Mouse (Mus musculus) mature B cell (primary cell): ENCODE results near the gene Gapdhs.
"Not testable (repeated sequence)": the region's sequence is repeated elsewhere in the genome, so short reads cannot be mapped to it uniquely, and the experiment has no call there.

Experiments
- in situ Hi-C: fragments of 300-500 bp; cut with MboI; formaldehyde crosslinking; loops from 2 replicates; pipeline ENCODE4 v1.14.3; 2019

Gene Gapdhs

DNA sequence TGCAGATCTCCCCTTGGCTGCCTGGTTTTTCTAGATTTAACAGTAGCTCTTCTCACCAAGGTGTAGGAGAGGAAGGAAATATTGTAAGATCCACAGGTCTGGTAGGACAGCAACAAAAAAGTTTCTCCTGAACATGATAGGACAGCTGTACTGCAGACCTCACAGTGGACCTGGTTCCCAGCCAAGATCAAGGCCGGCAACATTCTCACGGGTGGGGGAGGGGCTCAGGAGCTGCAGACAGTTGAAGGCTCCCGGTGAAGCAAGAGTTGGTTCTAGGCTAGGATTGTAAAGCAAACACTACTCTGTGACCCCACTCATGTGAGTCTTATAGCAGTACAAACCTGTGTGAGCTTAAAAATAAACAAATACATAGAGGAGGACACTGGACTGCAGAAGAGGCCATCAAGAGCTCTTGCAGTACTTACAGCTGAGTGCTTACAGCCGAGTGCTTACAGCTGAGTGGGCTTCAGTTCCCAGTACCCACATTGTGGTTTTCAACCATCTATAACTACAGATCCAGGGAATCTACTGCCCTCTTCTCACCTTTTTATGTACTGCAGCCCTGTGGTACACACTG, 629 bp upstream of the Gapdhs start:
- in situ Hi-C loops, result no loop called here

DNA sequence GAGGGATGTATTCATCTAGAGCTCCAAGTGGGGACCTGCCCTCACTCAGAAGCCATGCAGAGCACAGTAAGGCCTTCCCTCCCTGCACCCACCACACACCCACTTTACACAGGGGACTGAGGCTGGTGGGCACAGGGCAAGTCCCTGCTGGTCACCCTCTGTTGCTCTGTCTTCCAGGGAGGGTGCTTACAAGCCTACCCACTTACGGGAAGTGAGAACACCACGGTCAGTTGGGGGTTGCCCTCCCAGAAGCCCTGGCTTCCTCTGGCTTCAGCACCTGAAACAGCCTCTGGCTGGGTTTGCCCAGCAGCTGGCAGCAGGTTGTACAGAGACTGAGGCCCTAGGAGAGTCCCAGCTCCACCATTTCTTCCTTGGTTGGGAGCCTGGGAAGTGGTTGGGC, 911 bp downstream of the Gapdhs start:
- in situ Hi-C loops, result not testable (repeated sequence)

DNA sequence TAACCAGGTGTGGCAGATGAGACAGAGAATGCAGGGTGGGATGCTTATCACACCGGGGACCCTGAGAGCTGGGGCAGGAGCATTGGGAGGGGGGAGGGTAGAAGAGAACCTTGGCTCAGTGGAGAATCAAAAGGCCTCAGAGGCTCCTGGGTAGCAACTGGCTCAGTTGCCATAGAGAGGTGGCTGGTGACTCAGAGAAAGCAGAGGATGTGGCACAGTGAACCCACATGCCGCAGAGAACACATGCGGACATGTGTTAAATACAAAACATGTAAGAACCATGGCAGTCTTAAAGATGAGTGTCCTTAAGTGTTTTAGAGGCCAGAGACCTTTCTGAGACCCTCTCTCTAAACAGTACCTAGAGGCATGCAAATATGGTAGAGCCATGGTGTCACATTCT, 7.3 kb downstream of the Gapdhs start:
- in situ Hi-C loops, result no loop called here

DNA sequence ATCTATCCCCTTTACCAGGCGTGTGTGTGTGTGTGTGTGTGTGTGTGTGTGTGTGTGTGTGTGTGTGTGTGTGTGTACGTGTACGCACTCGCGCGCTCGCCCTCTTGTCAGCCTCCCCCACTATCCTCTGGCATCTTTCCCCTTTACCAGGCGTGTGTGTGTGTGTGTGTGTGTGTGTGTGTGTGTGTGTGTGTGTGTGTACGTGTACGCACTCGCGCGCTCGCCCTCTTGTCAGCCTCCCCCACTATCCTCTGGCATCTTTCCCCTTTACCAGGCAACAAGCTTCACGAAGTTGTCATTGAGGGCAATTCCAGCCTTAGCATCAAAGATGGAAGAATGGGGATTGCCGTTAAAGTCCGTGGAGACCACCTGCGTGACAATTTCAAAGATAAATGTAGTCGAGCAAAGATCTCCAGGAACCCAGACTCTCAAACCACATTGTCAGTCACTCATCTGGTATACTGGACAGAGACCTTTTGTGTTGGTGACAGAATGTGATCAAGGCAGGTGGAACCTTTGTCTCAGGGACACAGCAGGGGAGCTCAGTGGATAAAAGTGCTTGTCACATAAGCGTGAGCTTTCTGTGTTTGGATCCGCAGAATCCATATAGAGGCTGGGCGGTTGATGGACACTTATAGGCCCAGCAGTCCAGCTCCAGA, 13.3 kb downstream of the Gapdhs start:
- in situ Hi-C loops, result not testable (repeated sequence)

DNA sequence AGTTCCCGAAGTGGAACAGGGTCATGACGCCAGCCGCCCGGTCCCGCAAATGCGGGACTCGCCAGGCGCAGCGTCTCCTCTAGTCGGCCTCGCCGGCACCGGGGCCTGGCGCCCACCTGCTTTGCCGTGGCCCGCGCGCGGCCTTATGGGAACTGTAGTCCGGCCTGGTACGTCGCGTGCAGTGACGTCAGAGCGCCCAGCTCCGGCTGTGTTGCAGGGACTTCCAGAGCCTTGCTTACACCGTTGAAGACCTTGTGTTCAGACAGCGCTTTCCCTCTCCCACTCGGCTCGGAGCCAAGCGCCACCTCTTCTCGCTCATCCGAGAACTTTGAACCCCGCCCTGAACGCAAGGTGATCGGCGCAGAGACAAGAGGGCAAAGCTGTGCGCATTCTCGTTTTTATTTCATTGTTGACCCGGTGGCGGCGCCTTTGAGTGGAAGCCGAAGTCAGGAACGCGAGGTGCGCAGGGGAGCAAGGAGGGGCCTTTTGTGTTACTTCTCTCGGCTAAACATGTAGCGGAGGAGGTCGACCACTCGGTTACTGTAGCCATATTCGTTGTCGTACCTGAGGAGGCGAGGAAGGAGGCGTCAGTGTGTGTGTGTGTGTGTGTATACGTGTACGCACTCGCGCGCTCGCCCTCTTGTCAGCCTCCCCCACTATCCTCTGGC, 14.0 kb downstream of the Gapdhs start, which contains the start of gene Tmem147:
Gene Tmem147 (minus strand): TSS at position 145 of the 668 bp plus-strand sequence.
- in situ Hi-C loops, result no loop called here

DNA sequence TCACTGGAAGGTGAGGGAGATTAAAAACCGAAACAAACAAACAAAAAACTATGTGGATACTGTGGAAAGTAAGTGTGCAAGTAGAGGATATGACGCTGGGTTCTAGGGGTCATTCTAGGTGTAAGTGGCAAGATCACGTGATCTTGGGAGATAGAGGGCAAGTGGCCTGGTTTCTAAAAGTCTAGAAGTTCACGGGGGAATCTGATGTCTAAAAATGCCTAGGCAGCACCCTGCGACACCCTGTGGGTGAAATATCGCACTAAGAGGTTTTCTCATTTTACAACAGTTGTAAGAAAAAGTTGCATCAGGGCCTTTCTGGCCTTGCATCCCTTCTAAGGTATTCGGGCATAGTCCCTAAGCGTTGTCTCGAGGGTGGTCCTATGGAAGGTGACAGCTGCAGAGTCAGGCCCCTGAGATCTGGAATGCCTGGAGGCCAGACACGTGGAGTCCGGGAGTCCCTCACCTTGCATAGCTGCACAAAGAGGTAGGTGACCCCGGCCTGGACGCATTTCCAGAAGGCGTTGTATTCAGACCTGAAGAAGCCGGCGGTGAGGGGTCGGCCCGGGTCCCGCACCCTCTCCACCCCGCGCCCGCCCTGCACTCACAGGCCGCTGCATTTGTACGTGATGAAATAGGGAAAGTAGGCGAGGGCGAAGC, 14.6 kb downstream of the Gapdhs start:
- in situ Hi-C loops, result no loop called here

DNA sequence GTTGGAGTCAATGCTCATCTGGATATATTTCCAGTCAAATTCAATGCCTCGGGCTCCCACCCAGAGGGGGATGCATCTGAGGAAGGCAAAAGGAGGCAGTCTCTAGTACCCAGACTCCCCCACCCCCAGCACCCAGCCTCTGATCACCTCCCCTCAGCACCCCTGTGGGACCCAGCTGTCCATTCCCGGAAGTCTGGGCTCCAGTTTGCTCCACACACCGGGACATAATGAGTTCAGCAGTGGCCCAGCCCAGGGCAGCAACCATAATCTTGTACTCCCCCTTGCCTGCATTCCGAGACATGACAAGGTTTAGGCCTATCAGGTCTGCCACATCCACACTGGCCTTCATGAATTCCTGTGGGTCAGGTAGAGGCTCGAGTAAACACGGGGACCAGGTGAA, 15.3 kb downstream of the Gapdhs start:
- in situ Hi-C loops, result no loop called here

DNA sequence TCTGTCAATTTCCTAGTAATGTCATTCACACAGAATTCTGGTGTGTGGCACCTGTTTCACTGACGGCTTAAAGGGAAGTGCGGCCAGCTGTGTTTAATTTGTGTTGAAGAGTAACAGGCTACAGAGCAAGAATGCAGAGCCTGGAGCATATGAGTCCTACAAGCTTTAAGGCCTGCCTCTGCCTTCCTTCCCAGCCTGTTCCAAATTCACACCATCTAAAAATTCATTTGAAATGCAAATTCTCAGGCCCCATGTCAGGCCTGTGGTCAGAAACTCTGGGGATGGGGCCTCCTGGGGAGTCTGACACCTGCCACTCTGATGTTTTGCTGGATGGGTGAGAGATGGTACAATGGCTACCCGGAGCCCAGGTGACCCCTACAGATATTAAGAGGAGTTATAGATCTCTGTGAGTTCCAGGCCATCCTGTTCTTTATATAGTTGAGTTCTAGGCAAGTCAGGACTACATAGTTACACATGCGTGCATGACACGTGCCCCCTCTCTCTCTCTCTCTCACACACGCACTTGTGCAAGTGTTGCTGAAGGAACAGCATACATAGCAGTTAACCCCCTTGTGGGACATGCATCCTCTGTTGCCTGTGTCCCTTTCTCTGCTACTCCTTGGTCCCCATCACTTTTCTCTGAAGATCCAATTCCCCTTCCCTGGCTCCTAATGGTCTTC, 20.1 kb downstream of the Gapdhs start:
- in situ Hi-C loops, result no loop called here

DNA sequence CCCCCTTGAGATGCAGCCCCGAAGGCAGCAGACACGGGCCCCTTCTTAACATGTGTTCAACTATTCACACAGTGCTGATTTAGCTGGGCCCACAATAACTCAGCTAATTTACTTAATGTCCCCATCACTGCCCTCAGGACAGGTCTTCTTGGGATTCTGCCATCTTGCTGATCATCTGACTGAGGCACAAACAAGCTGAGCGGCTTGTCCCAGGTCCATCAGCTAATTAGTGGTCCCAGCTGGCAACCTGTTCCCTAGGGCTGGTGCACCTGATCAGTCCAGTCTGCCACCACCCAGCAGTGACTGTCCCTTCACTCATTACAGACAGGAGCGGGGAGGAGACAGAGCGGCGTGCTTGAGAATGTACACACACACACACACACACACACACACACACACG, 22.2 kb downstream of the Gapdhs start:
- in situ Hi-C loops, result no loop called here

DNA sequence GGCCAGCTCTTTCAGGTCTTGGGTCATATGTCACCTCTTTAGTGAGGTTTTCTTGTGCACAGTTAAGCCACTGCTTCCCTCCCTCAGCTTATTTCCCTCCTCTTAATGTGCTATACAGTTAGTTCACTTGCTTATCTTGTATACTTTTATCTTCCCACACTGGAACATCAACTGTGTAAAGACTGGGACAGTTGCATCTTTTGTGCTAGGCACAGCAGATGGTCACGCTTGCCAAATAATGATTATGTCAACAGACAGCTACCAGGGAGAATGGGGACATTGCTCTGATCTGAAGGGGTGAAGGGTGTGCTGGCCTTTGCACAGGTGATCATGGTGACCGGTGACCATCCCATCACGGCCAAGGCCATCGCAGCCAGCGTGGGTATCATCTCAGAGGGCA, 23.8 kb downstream of the Gapdhs start:
- in situ Hi-C loops, result no loop called here

DNA sequence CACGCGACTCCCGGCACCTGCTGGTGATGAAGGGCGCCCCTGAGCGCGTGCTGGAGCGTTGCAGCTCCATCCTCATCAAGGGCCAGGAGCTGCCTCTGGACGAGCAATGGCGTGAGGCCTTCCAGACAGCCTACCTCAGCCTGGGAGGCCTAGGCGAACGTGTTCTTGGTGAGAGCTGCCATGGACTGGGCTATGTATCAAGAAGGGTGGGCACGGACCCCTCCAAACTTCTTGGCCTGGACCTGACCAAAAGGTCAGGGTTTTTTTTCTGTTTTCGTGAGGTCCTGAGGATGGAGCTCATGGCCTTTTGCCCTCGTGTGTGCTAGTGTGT, 25.8 kb downstream of the Gapdhs start:
- in situ Hi-C loops, result no loop called here

DNA sequence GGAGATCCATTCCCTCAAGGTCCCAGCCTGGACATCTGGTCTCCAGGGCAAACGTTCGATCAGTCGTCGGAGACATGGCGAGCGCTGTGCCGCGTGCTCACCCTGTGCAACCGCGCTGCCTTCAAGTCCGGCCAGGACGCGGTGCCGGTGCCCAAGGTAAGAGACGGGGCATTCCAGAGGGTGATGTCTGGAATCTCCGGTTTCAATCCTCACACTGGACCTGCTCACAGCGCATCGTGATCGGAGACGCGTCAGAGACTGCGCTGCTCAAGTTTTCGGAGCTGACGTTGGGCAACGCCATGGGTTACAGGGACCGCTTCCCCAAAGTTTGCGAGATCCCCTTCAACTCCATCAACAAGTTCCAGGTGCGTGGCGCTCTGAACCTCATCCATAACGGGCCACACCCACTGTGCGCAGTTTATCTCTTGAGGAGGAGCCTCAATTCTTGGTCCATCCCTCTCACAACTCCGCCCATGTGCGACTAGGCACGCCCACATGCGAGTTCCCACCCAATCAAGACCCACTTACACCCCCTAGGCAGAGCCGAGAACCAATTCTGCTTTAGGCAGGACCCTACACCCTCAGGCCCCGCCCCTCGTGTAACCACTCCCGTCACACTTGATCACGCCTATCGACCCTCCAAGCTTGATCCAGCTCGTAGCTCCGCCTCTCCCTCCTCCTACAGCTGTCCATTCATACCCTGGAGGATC, 26.3 kb downstream of the Gapdhs start:
- in situ Hi-C loops, result no loop called here

DNA sequence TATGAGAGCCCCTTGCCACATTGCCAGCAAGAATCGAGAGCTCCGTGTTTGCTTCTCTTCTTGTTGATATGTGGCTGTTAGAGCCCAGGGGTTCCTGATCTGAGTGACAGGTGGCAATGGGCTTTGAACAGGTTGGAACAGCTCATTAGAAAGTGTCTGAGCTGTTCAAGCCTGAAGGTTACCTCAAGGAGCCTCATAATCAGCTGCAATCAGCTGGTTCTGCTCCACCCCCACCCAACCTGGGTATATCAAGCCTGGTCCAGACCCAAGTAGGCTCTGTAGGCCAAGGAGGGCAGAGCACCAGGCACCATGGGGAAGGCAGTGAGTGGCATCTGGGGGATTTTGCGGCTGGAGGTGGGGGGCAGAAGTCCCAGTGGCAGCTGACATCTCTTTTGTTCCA, 31.5 kb downstream of the Gapdhs start, which contains the start of gene Atp4a:
Gene Atp4a (plus strand): TSS at position 268 of the 400 bp plus-strand sequence.
- in situ Hi-C loops, result no loop called here

DNA sequence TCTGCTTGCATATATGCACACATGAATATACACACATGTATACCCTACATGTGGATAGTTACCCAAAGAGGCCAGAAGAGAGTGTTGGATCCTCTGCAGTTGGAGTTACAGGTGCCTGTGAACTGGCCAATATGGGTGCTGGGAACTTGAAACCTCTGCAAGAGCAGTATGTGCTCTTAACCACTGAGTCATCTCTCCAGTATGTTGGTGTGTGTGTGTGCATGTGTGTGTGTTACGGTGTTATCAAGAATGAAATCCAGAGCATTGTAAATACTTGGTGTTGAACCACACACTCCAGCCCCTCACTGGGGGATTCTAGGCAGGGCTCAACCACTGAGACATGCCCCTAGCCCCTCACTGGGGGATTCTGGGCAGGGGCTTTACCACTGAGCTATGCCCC, 36.0 kb downstream of the Gapdhs start:
- in situ Hi-C loops, result no loop called here

DNA sequence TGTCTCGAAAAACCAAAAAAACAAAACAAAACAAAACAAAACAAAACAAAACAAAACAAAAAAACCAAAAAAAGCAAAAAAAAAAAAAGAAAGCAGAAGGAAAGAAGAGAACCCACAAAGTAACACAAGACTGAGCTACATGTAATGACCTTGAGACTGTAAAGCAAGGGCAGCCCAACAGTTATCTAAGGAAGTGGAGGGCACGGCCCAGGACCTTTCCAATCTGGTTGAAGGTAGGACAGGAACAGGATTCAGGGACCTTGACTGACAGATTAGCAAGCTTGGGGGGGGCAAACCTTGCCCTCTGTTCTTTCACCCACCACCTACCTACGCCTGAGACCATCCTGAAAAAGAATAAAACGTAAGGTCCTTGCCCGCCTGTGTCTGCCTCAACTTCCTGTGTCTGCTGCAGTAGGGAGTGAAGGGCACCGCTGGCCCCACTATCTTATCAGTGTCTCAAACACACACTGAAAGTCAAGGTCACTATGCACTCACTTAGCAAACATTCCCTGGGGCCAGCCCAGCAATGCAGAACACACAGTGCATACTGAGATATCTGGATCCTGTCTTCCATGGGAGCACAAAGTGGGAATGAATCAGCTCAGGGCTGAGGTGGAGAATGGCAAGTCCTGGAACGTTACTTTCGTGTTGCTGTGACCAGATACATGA, 37.1 kb downstream of the Gapdhs start:
- in situ Hi-C loops, result no loop called here

DNA sequence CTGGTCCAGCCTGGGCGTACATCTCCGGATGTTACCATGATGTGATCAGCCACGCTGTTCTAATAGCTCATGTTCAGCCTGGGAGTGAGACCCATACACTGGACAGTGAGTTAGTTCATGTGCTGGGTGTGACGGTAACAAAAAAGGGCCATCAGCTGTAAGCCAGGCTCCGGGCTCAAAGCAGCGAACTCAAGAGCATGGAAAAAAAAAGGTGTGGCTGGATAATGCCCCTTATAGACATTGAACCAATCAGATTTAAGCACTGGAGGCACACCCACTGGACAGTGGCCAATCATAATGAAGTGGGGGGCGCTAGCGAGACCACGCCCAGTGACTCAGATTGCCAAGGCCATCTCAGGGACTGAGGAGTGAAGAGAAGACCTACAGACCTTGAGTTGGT, 44.9 kb downstream of the Gapdhs start, which contains the start of gene 2200002J24Rik:
Gene 2200002J24Rik (plus strand): TSS at position 338 of the 400 bp plus-strand sequence.
- in situ Hi-C loops, result no loop called here

DNA sequence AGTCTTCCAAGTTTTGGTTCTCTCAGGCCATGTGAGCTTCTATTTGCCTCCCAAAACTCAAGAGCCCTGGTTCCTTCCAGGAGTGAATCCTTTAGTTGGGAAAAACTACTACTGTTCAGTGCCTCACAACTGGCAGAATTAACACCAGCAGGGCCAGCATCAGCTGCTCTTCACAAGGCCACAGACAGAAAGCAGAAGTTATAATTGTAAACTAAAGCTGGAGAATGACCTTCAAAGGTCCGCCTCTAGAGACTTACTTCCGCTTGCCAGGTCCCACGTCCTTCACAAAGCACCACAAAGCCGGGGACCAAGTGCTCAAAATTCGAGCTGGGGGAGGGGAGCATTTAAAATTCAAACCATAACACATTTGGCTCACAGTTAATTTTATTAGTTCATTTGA, 45.4 kb downstream of the Gapdhs start:
- in situ Hi-C loops, result no loop called here

DNA sequence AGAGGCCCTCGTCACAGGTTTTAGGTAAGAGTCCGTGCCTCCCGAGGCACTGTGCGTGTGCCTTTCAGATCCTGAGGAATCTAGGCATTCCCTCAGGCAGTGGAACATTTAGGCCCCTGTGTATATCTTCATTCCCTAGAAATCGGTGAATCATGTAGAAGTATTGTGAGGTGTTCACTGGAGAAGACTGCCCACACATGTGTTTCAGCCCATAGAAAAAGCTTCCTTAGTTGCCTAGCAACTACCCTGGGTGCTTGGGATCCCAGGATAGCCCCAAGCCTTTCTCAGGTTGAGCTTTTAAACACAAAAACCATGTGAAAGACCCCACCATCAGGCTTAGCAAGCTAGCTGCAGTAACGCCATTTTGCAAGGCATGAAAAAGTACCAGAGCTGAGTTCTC, 55.2 kb downstream of the Gapdhs start:
- in situ Hi-C loops, result no loop called here

DNA sequence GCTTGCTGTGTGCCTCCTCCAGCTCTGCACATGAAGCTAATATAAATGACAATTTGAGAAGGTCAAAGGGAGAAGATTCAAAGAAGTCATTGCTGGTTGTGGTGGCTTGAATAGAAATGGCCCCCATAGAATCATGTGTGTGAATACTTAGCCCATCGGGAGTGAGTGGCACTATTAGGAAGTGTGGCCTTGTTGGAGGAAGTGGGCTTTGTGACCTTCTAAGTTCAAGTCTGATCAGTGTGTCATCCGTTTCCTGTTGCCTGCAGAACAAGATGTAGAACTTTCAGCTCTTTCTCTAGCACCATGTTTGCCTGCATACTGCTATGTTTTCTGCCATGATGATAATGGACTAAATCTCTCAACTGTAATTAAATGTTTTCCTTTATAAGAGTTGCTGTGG, 60.1 kb downstream of the Gapdhs start:
- in situ Hi-C loops, result no loop called here

DNA sequence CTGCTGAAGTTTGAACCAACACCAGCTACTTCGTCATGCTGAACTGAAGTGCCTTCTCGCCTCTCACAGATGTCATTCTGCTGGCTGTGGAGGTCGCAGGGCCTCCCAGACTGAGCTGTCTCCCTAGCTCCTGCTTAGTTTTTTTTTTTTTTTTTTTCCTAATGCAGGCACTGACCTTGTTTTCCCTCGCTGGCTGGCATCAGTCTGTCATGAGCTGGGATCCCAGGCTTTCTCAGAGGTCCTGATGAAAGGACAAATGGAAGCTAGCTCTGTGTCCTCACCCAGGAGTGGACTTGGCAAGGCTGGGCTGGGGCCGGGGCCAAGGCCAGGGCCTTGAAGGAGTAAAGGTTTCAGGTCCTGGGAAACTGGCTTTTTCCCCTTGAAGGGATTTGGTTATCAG, 61.6 kb downstream of the Gapdhs start:
- in situ Hi-C loops, result no loop called here
